Mouse (Mus musculus): Measurements from ENCODE around the gene Retn.

GRCm38 (mm10) chr8:3679656-3680055 is 24.1 kb downstream of the Retn start:
- TF ChIP-seq FLI1 (IDR thresholded peaks at IDR 0.05; ENCODE audit: low read length), result no peak
- no peak for TF ChIP-seq GATA1 (IDR thresholded peaks at IDR 0.05; ENCODE audit: borderline replicate concordance, low read length)

Measured in megakaryocyte, embryonic 14.5 days (primary cell).